Mouse (Mus musculus) forebrain, embryonic 13.5 days (tissue): Measurements from ENCODE around the gene Sirt6. TPM values are rescaled to one million over a fixed set of nuclear protein-coding genes. Genes with fewer than 3 reads are reported as not detected.

Experiments used
- ATAC-seq: fragments of 200-750 bp; cut with Nextera tagmentation; 2 replicates; pipeline ENCODE4 v1.8.0; 2017
- H3K27ac ChIP-seq: fragments of 300-500 bp; sonication (generic); 2 replicates; pipeline ENCODE4 v1.5.1; 2015; ENCODE audit warnings: inconsistent platforms, mild to moderate bottlenecking, moderate library complexity
- H3K27me3 ChIP-seq: fragments of 300-500 bp; sonication (generic); 2 replicates; pipeline ENCODE4 v1.6.1; 2015; ENCODE audit warnings: mild to moderate bottlenecking, inconsistent platforms
- H3K36me3 ChIP-seq: fragments of 300-500 bp; sonication (generic); 2 replicates; pipeline ENCODE4 v1.6.1; 2015; ENCODE audit warnings: mild to moderate bottlenecking, inconsistent platforms; ENCODE audit not compliant: poor library complexity, severe bottlenecking
- H3K4me1 ChIP-seq: fragments of 300-500 bp; sonication (generic); 2 replicates; pipeline ENCODE4 v1.6.1; 2015; ENCODE audit warnings: inconsistent platforms
- H3K4me2 ChIP-seq: fragments of 300-500 bp; sonication (generic); 2 replicates; pipeline ENCODE4 v1.6.1; 2015; ENCODE audit warnings: inconsistent platforms, mild to moderate bottlenecking, moderate library complexity
- H3K4me3 ChIP-seq: fragments of 300-500 bp; sonication (generic); 2 replicates; pipeline ENCODE4 v1.5.1; 2015; ENCODE audit warnings: mild to moderate bottlenecking, inconsistent platforms
- H3K9ac ChIP-seq: fragments of 300-500 bp; sonication (generic); 2 replicates; pipeline ENCODE4 v1.6.1; 2015; ENCODE audit warnings: mild to moderate bottlenecking, inconsistent platforms
- H3K9me3 ChIP-seq: fragments of 300-500 bp; sonication (generic); replicated peaks from 2 replicates; pipeline ENCODE4 v1.6.1; 2016; ENCODE audit warnings: inconsistent platforms
- WGBS: fragments of 180-500 bp; shearing (Covaris S2); methylation state at CpG from one replicate; pipeline ENCODE4 v1.1.7; 2015; 5-methylcytosine and 5-hydroxymethylcytosine counted together
- polyA plus RNA-seq: library from polyadenylated mRNA; unstranded; fragments of >200 nt; fragmentation: Nextera tagmentation; extraction: Ambion mirVana; gene quantifications from 2 replicates; pipeline ENCODE4 v1.2.1, GENCODE M21; 2015

The Sirt6 gene
- polyA plus RNA-seq, 1 experiment from 2014 or later, result 56.6 TPM

DNA sequence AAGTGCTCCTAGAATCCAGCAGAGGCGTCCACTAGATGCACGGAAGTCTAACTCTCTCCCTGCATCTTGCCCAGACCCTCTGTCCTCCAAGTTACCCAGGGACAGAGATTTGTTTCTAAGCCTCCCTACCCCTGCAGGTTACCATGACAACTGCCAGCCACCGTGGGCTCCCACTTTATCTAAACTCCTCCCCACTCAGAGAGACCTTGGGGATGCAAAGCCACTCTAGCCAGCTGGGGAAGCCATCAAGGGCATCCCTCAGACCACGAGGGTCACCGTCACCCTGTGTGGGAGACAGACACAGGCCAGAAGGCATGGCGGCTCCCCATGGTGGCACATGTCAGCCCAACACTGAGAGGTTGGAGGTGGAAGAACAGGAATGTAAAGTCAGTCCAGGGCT is 44.2 kb downstream of the Sirt6 start:
- H3K4me3 ChIP-seq, result no peak overlapping the region
- no peak overlapping the region for H3K27ac ChIP-seq
- peaks cover 5% of the 10 kb centered on the region; the same call in 1 of the 2 replicates for H3K36me3 ChIP-seq
- ATAC-seq, result no peak
- H3K9ac ChIP-seq, result no peak overlapping the region
- no peaks in the 10 kb centered on the region for H3K9me3 ChIP-seq
- no peak overlapping the region for H3K4me2 ChIP-seq
- WGBS, result 52% methylated on average over 6 of the region's 6 CpGs
- H3K27me3 ChIP-seq, result peaks cover 76% of the 10 kb centered on the region
- H3K4me1 ChIP-seq, result peaks cover 4% of the 10 kb centered on the region; the same call in 1 of the 2 replicates

DNA sequence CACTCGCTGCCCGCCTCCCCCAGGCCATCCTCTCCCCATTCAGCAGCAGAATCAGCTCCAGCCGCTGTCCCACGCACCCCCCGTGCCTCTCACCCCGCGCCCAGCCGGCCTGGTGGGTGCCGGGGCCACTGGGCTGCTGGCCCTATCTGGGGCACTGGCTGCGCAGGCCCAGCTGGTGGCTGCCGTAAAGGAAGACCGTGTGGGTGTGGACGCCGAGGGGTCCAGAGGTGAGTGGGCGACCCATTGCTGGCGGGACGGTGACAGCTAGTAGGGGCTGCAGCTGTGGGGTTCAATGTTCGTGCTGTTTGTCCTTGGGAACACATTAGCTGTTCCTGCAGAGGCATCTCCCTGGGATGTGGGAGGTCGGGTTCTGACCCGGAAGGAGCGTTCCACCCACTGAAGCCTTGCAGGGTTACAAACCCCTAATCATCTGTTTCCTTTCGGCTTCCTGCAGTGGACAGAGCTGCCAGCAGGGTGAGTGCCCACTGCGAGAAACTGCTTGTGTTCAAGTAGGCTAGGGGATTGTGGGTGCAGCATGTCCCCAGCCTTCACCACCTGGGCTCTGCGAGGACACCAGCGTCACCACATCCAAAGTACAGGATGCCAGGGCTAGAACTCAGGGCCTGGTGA is 47.0 kb downstream of the Sirt6 start:
- Histone ChIP-seq H3K9me3 (no peaks in the 10 kb centered on the region), H3K4me3 (no peak overlapping the region), H3K36me3 (no peaks in the 10 kb centered on the region), H3K4me2 (no peak overlapping the region), H3K9ac (no peak overlapping the region), H3K27me3 (peaks cover 84% of the 10 kb centered on the region), H3K27ac (no peak overlapping the region), H3K4me1 (peaks cover 11% of the 10 kb centered on the region)
- no peak for ATAC-seq
- 65% methylated on average over 25 of the region's 25 CpGs for WGBS

GRCm38 (mm10) chr10:81579967-81580366 is 47.6 kb downstream of the Sirt6 start:
- H3K9me3 ChIP-seq, result no peaks in the 10 kb centered on the region
- no peaks in the 10 kb centered on the region for H3K36me3 ChIP-seq
- WGBS, result 56% methylated on average over 4 of the region's 4 CpGs
- H3K4me3 ChIP-seq, result no peak overlapping the region
- no peak overlapping the region for H3K4me2 ChIP-seq
- H3K27ac ChIP-seq, result no peak overlapping the region
- no peak overlapping the region for H3K9ac ChIP-seq
- H3K4me1 ChIP-seq, result peaks cover 16% of the 10 kb centered on the region
- no peak for ATAC-seq
- peaks cover 84% of the 10 kb centered on the region for H3K27me3 ChIP-seq

GRCm38 (mm10) chr10:81575695-81576094 is 51.9 kb downstream of the Sirt6 start:
- WGBS, result 4% methylated on average over 6 of the region's 6 CpGs
- Histone ChIP-seq H3K9ac (peak overlapping the region; percentile 73), H3K4me2 (peak overlapping the region; percentile 81), H3K9me3 (no peaks in the 10 kb centered on the region), H3K4me1 (peaks cover 41% of the 10 kb centered on the region), H3K4me3 (peak overlapping the region; percentile 61), H3K27ac (no peak overlapping the region), H3K27me3 (peaks cover 87% of the 10 kb centered on the region), H3K36me3 (no peaks in the 10 kb centered on the region)
- ATAC-seq, result no peak

- H3K27me3 ChIP-seq, result peaks cover 82% of the 10 kb centered on the region
- H3K4me3 ChIP-seq, result peak overlapping the region; percentile 61
- H3K9ac ChIP-seq, result peak overlapping the region; percentile 73
- 0% methylated on average over 22 of the region's 30 CpGs for WGBS
- H3K4me1 ChIP-seq, result peaks cover 46% of the 10 kb centered on the region
- H3K27ac ChIP-seq, result no peak overlapping the region; the same call in 1 of the 2 replicates
- H3K9me3 ChIP-seq, result no peaks in the 10 kb centered on the region
- H3K36me3 ChIP-seq, result no peaks in the 10 kb centered on the region
- H3K4me2 ChIP-seq, result peak overlapping the region; percentile 81
- ATAC-seq, result no peak
Observed at GRCm38 (mm10) chr10:81575208-81575631, 52.4 kb downstream of the Sirt6 start.

- 15% methylated on average over 10 of the region's 10 CpGs for WGBS
- peak within 1 kb of the TSS; percentile 73 for H3K9ac ChIP-seq
- peak within 1 kb of the TSS; percentile 61 for H3K4me3 ChIP-seq
- H3K36me3 ChIP-seq, result no peaks in the 10 kb centered on the region
- ATAC-seq, result no peak
- H3K27ac ChIP-seq, result no peak within 1 kb of the TSS; the same call in 1 of the 2 replicates
- H3K4me1 ChIP-seq, result peaks cover 54% of the 10 kb centered on the region
- H3K9me3 ChIP-seq, result no peaks in the 10 kb centered on the region
- H3K4me2 ChIP-seq, result peak within 1 kb of the TSS; percentile 81
- H3K27me3 ChIP-seq, result peaks cover 74% of the 10 kb centered on the region
Observed at GRCm38 (mm10) chr10:81574081-81575056, 53.2 kb downstream of the Sirt6 start, which contains the start of gene Tle2. Gene Tle2 (plus strand): TSS chr10:81574561.

DNA sequence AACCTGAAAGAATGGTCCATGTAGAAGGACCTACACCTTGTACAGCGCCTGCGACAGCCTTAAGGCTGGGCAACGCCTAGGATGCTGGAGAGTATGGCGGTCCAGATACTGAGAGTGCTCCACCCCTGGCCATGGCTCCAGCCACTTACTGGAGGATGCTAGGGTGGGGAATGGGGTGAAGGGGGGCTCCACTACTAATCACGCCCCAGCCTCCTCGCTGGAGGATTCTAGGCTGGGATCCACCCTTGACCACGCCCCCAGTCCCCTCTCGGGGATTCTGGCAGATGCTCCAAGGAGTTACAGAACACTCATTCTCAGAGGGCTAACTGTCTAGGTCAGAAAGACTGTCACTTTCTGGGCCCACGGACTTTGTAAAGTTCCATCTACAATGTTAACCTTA is 54.6 kb downstream of the Sirt6 start:
- Histone ChIP-seq H3K27me3 (peaks cover 63% of the 10 kb centered on the region), H3K9ac (no peak overlapping the region), H3K27ac (no peak overlapping the region), H3K9me3 (no peaks in the 10 kb centered on the region), H3K36me3 (no peaks in the 10 kb centered on the region), H3K4me2 (no peak overlapping the region), H3K4me1 (peaks cover 67% of the 10 kb centered on the region), H3K4me3 (no peak overlapping the region)
- 7% methylated on average over 9 of the region's 9 CpGs for WGBS
- no peak for ATAC-seq

DNA sequence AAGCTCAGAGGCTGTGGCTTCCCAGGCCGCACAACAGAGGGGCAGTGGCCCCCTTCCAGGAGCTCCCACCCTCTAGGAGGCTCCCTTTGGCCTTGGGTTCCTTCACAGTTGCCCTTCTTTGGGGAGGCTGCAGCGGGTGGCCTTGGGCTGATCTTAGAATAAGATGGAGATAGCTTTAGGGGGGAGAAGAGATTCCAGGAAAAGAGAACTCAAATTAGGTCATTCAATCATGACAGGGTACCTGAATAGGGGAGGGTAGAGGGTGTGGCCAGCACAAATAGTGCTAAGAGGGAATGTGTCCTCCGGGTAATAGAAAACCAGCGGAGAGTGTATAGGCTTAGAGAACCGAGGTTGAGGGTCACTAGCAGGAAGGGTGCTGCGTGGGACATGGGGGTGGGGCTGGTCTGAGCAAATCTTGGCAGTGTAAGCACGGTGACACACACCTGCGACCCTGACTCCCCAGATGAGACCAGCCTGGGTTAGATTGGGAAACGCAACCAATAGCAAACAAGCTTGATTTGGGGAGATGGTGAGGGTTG is 55.4 kb downstream of the Sirt6 start:
- ATAC-seq, result peak; percentile 0; the same call in 1 of the 2 replicates
- Histone ChIP-seq H3K27me3 (peaks cover 62% of the 10 kb centered on the region), H3K4me2 (peak overlapping the region; percentile 74), H3K9ac (peak overlapping the region; percentile 34), H3K4me1 (peaks cover 73% of the 10 kb centered on the region), H3K27ac (no peak overlapping the region), H3K9me3 (no peaks in the 10 kb centered on the region), H3K36me3 (peaks cover 2% of the 10 kb centered on the region; the same call in 1 of the 2 replicates), H3K4me3 (peak overlapping the region; percentile 10; the same call in 1 of the 2 replicates)
- WGBS, result 7% methylated on average over 9 of the region's 9 CpGs

Other genes with a start within 250 kb of the Sirt6 start
- 117 and 128 TPM in 2 replicates for gene Fzr1, start 249.3 kb downstream of the Sirt6 start, polyA plus RNA-seq
- 76.7 and 87.3 TPM in 2 replicates for gene Dohh, start 243.4 kb downstream of the Sirt6 start, polyA plus RNA-seq
- gene Gm48551, start 243.3 kb downstream of the Sirt6 start, polyA plus RNA-seq, result 4.2 and 5.8 TPM in 2 replicates
- gene Gm48552, start 238.8 kb downstream of the Sirt6 start, polyA plus RNA-seq, result 2.1 and 2.3 TPM in 2 replicates
- 1.8 TPM in 2 replicates for gene Smim24, start 234.7 kb downstream of the Sirt6 start, polyA plus RNA-seq
- 18.5 and 25.2 TPM in 2 replicates for gene Nfic, start 172.2 kb downstream of the Sirt6 start, polyA plus RNA-seq
- 48.8 and 57.4 TPM in 2 replicates for gene Celf5, start 145.1 kb downstream of the Sirt6 start, polyA plus RNA-seq
- 56.8 and 60.9 TPM in 2 replicates for gene Ncln, start 131.4 kb downstream of the Sirt6 start, polyA plus RNA-seq
- 0.52 and 0.53 TPM in 2 replicates for gene S1pr4, start 127.7 kb downstream of the Sirt6 start, polyA plus RNA-seq
- gene Gna15, start 103.6 kb downstream of the Sirt6 start, polyA plus RNA-seq, result 0.48 and 0.57 TPM in 2 replicates
- 79.0 and 84.3 TPM in 2 replicates for gene Gna11, start 82.6 kb downstream of the Sirt6 start, polyA plus RNA-seq
- 430 and 502 TPM in 2 replicates for gene Aes, start 68.3 kb downstream of the Sirt6 start, polyA plus RNA-seq
- gene Tle2, start 53.2 kb downstream of the Sirt6 start, polyA plus RNA-seq, result 15.1 and 17.7 TPM in 2 replicates
- 1.8 and 4.1 TPM in 2 replicates for gene Tle6, start 26.7 kb downstream of the Sirt6 start, polyA plus RNA-seq
- 2.0 and 3.7 TPM in 2 replicates for gene BC025920, start 21.5 kb downstream of the Sirt6 start, polyA plus RNA-seq
- gene Ankrd24, start 743 bp upstream of the Sirt6 start, polyA plus RNA-seq, result 6.4 and 6.9 TPM in 2 replicates
- 5.4 and 5.6 TPM in 2 replicates for gene Gm10778, start 21.3 kb upstream of the Sirt6 start, polyA plus RNA-seq
- gene Zfp433, start 77.0 kb upstream of the Sirt6 start, polyA plus RNA-seq, result 22.8 and 23.2 TPM in 2 replicates
- gene Gm3055, start 143.4 kb upstream of the Sirt6 start, polyA plus RNA-seq, result 12.3 and 19.5 TPM in 2 replicates
- 2.8 and 4.3 TPM in 2 replicates for gene Gm4767, start 184.4 kb upstream of the Sirt6 start, polyA plus RNA-seq
- 11.1 and 12.6 TPM in 2 replicates for gene Gm32687, start 236.1 kb upstream of the Sirt6 start, polyA plus RNA-seq